Mouse (Mus musculus) forebrain, embryonic 12.5 days (tissue): ENCODE measurements around the gene Tarbp2. TPM values are rescaled to one million over a fixed set of nuclear protein-coding genes. Genes with fewer than 3 reads are reported as not detected.
A peak's percentile ranks its signal among the peaks of the same experiment; 100 is the strongest.

Experiments used
- ATAC-seq: fragments of 200-750 bp; cut with Nextera tagmentation; 2 replicates; pipeline ENCODE4 v1.8.0; 2017; ENCODE audit warnings: moderate TSS enrichment; ENCODE audit not compliant: low FRiP score
- H3K27ac ChIP-seq: fragments of 300-500 bp; sonication (generic); 2 replicates; pipeline ENCODE4 v1.5.1; 2016; ENCODE audit warnings: mild to moderate bottlenecking
- H3K27me3 ChIP-seq: fragments of 300-500 bp; sonication (generic); 2 replicates; pipeline ENCODE4 v1.6.1; 2016; ENCODE audit warnings: mild to moderate bottlenecking
- H3K36me3 ChIP-seq: fragments of 300-500 bp; sonication (generic); replicated peaks from 2 replicates; pipeline ENCODE4 v1.6.1; 2016; ENCODE audit warnings: mild to moderate bottlenecking
- H3K4me1 ChIP-seq: fragments of 300-500 bp; sonication (generic); 2 replicates; pipeline ENCODE4 v1.6.1; 2016
- H3K4me2 ChIP-seq: fragments of 300-500 bp; sonication (generic); 2 replicates; pipeline ENCODE4 v1.6.1; 2016; ENCODE audit warnings: mild to moderate bottlenecking, moderate library complexity
- H3K4me3 ChIP-seq: fragments of 300-500 bp; sonication (generic); replicated peaks from 2 replicates; pipeline ENCODE4 v1.5.1; 2016; ENCODE audit warnings: mild to moderate bottlenecking
- H3K9ac ChIP-seq: fragments of 300-500 bp; sonication (generic); 2 replicates; pipeline ENCODE4 v1.6.1; 2016; ENCODE audit warnings: mild to moderate bottlenecking
- H3K9me3 ChIP-seq: fragments of 300-500 bp; sonication (generic); 2 replicates; pipeline ENCODE4 v1.6.1; 2016
- WGBS: fragments of 180-500 bp; shearing (Covaris S2); methylation state at CpG from one replicate; pipeline ENCODE4 v1.1.7; 2016; 5-methylcytosine and 5-hydroxymethylcytosine counted together
- polyA plus RNA-seq: library from polyadenylated mRNA; unstranded; fragments of >200 nt; fragmentation: Nextera tagmentation; extraction: Ambion mirVana; gene quantifications from 2 replicates; pipeline ENCODE4 v1.2.1, GENCODE M21; 2016

Tarbp2 gene
- polyA plus RNA-seq = 91.9 and 93.5 TPM in 2 replicates

- Histone ChIP-seq H3K27ac (peak within 1 kb of the TSS; percentile 99), H3K9ac (peak within 1 kb of the TSS; percentile 87), H3K27me3 (no peaks in the 10 kb centered on the region), H3K4me1 (peaks cover 49% of the 10 kb centered on the region), H3K9me3 (no peaks in the 10 kb centered on the region), H3K4me3 (peak within 1 kb of the TSS; percentile 72), H3K36me3 (peaks cover 27% of the 10 kb centered on the region), H3K4me2 (peak within 1 kb of the TSS; percentile 64)
- WGBS = under 1% methylated on average over 60 of the region's 60 CpGs
- ATAC-seq = peak; percentile 92
Measured at GRCm38 (mm10) chr15:102517976-102518858, at the start of gene Tarbp2. TSS of gene Tarbp2 (plus strand) at chr15:102518192.

GRCm38 (mm10) chr15:102468675-102469370 is 49.2 kb upstream of the Tarbp2 start:
- no peak overlapping the region for H3K4me3 ChIP-seq
- H3K4me1 ChIP-seq = peaks cover 12% of the 10 kb centered on the region
- H3K9ac ChIP-seq = no peak overlapping the region
- no peaks in the 10 kb centered on the region; the same call in 1 of the 2 replicates for H3K36me3 ChIP-seq
- no peaks in the 10 kb centered on the region for H3K9me3 ChIP-seq
- no peaks in the 10 kb centered on the region for H3K27me3 ChIP-seq
- 95% methylated on average over 9 of the region's 9 CpGs for WGBS
- no peak for ATAC-seq
- H3K27ac ChIP-seq = no peak overlapping the region
- no peak overlapping the region for H3K4me2 ChIP-seq

GRCm38 (mm10) chr15:102470183-102470604 is 47.8 kb upstream of the Tarbp2 start, which contains the start of gene Pcbp2:
TSS of gene Pcbp2 (plus strand) at chr15:102470539.
- under 1% methylated on average over 31 of the region's 40 CpGs for WGBS
- peak within 1 kb of the TSS; percentile 98 for H3K27ac ChIP-seq
- peak within 1 kb of the TSS; percentile 65 for H3K4me2 ChIP-seq
- ATAC-seq = peak; percentile 99
- peak within 1 kb of the TSS; percentile 88 for H3K4me3 ChIP-seq
- H3K9ac ChIP-seq = peak within 1 kb of the TSS; percentile 95
- peaks cover 12% of the 10 kb centered on the region for H3K4me1 ChIP-seq
- no peaks in the 10 kb centered on the region for H3K9me3 ChIP-seq
- H3K27me3 ChIP-seq = no peaks in the 10 kb centered on the region
- H3K36me3 ChIP-seq = peaks cover 13% of the 10 kb centered on the region

GRCm38 (mm10) chr15:102470605-102471294 is 47.2 kb upstream of the Tarbp2 start:
- Histone ChIP-seq H3K36me3 (peaks cover 19% of the 10 kb centered on the region), H3K27me3 (no peaks in the 10 kb centered on the region), H3K9ac (peak overlapping the region; percentile 95), H3K27ac (peak overlapping the region; percentile 98), H3K4me3 (peak overlapping the region; percentile 88), H3K4me1 (peaks cover 12% of the 10 kb centered on the region), H3K9me3 (no peaks in the 10 kb centered on the region), H3K4me2 (peak overlapping the region; percentile 65)
- ATAC-seq = peak; percentile 77
- under 1% methylated on average over 38 of the region's 67 CpGs for WGBS

- H3K36me3 ChIP-seq = peaks cover 24% of the 10 kb centered on the region
- peak overlapping the region; percentile 88 for H3K4me3 ChIP-seq
- H3K4me1 ChIP-seq = peaks cover 12% of the 10 kb centered on the region
- WGBS = under 1% methylated on average over 10 of the region's 10 CpGs
- H3K4me2 ChIP-seq = peak overlapping the region; percentile 65
- peak overlapping the region; percentile 98; the same call in 1 of the 2 replicates for H3K27ac ChIP-seq
- peak overlapping the region; percentile 95 for H3K9ac ChIP-seq
- no peaks in the 10 kb centered on the region for H3K27me3 ChIP-seq
- no peaks in the 10 kb centered on the region for H3K9me3 ChIP-seq
- no peak for ATAC-seq
Measured at GRCm38 (mm10) chr15:102471295-102471645, 46.7 kb upstream of the Tarbp2 start.

- Histone ChIP-seq H3K4me2 (peak overlapping the region; percentile 65), H3K9ac (peak overlapping the region; percentile 95), H3K4me1 (peaks cover 12% of the 10 kb centered on the region), H3K9me3 (no peaks in the 10 kb centered on the region), H3K4me3 (peak overlapping the region; percentile 88), H3K27me3 (no peaks in the 10 kb centered on the region), H3K36me3 (peaks cover 28% of the 10 kb centered on the region), H3K27ac (no peak overlapping the region)
- no peak for ATAC-seq
Measured at GRCm38 (mm10) chr15:102471727-102472126, 46.3 kb upstream of the Tarbp2 start.

- WGBS = 79% methylated on average over 2 of the region's 2 CpGs
- Histone ChIP-seq H3K27ac (no peak overlapping the region), H3K9me3 (no peaks in the 10 kb centered on the region), H3K36me3 (peaks cover 43% of the 10 kb centered on the region), H3K27me3 (no peaks in the 10 kb centered on the region), H3K4me2 (peak overlapping the region; percentile 19; the same call in 1 of the 2 replicates), H3K9ac (no peak overlapping the region), H3K4me3 (no peak overlapping the region), H3K4me1 (peaks cover 12% of the 10 kb centered on the region)
- ATAC-seq = no peak
Measured at GRCm38 (mm10) chr15:102473246-102473645, 44.7 kb upstream of the Tarbp2 start.

GRCm38 (mm10) chr15:102474520-102474919 is 43.5 kb upstream of the Tarbp2 start:
- WGBS = 98% methylated on average over 2 of the region's 2 CpGs
- H3K36me3 ChIP-seq = peaks cover 54% of the 10 kb centered on the region
- no peaks in the 10 kb centered on the region for H3K9me3 ChIP-seq
- no peak overlapping the region for H3K4me3 ChIP-seq
- H3K27me3 ChIP-seq = no peaks in the 10 kb centered on the region
- peaks cover 12% of the 10 kb centered on the region for H3K4me1 ChIP-seq
- ATAC-seq = no peak
- no peak overlapping the region for H3K4me2 ChIP-seq
- no peak overlapping the region for H3K27ac ChIP-seq
- H3K9ac ChIP-seq = no peak overlapping the region

GRCm38 (mm10) chr15:102483136-102483535 is 34.9 kb upstream of the Tarbp2 start:
- H3K4me3 ChIP-seq = no peak overlapping the region
- H3K4me1 ChIP-seq = no peaks in the 10 kb centered on the region
- no peaks in the 10 kb centered on the region for H3K9me3 ChIP-seq
- H3K27me3 ChIP-seq = no peaks in the 10 kb centered on the region
- peaks cover 84% of the 10 kb centered on the region for H3K36me3 ChIP-seq
- H3K9ac ChIP-seq = no peak overlapping the region
- no peak overlapping the region for H3K27ac ChIP-seq
- ATAC-seq = no peak
- 98% methylated on average over 3 of the region's 3 CpGs for WGBS
- no peak overlapping the region for H3K4me2 ChIP-seq

GRCm38 (mm10) chr15:102485853-102486252 is 32.1 kb upstream of the Tarbp2 start:
- Histone ChIP-seq H3K36me3 (peaks cover 86% of the 10 kb centered on the region), H3K4me1 (no peaks in the 10 kb centered on the region), H3K9ac (no peak overlapping the region), H3K4me2 (no peak overlapping the region), H3K27ac (no peak overlapping the region), H3K9me3 (no peaks in the 10 kb centered on the region), H3K27me3 (no peaks in the 10 kb centered on the region), H3K4me3 (no peak overlapping the region)
- no peak for ATAC-seq
- WGBS = 93% methylated on average over 12 of the region's 12 CpGs

GRCm38 (mm10) chr15:102487664-102488063 is 30.3 kb upstream of the Tarbp2 start:
- H3K36me3 ChIP-seq = peaks cover 88% of the 10 kb centered on the region
- no peak overlapping the region for H3K4me3 ChIP-seq
- no peak for ATAC-seq
- no peak overlapping the region for H3K27ac ChIP-seq
- H3K4me2 ChIP-seq = no peak overlapping the region
- 97% methylated on average over 1 of the region's 1 CpGs for WGBS
- no peaks in the 10 kb centered on the region for H3K27me3 ChIP-seq
- no peaks in the 10 kb centered on the region for H3K9me3 ChIP-seq
- no peaks in the 10 kb centered on the region for H3K4me1 ChIP-seq
- no peak overlapping the region for H3K9ac ChIP-seq

- Histone ChIP-seq H3K9ac (no peak overlapping the region), H3K4me2 (no peak overlapping the region), H3K9me3 (no peaks in the 10 kb centered on the region), H3K27ac (no peak overlapping the region), H3K4me3 (no peak overlapping the region), H3K36me3 (peaks cover 93% of the 10 kb centered on the region), H3K27me3 (no peaks in the 10 kb centered on the region), H3K4me1 (no peaks in the 10 kb centered on the region)
- 86% methylated on average over 3 of the region's 3 CpGs for WGBS
- no peak for ATAC-seq
Measured at GRCm38 (mm10) chr15:102498322-102498721, 19.7 kb upstream of the Tarbp2 start.
